Mouse (Mus musculus): Measurements from ENCODE around the gene Kpna2. TPM values are rescaled to one million over a fixed set of nuclear protein-coding genes. Genes with fewer than 3 reads are reported as not detected.
"Not testable (repeated sequence)": the region's sequence is repeated elsewhere in the genome, so short reads cannot be mapped to it uniquely, and the experiment has no call there.

Kpna2 gene
- polyA plus RNA-seq, 1 experiment from 2014 or later, result 154 TPM

DNA sequence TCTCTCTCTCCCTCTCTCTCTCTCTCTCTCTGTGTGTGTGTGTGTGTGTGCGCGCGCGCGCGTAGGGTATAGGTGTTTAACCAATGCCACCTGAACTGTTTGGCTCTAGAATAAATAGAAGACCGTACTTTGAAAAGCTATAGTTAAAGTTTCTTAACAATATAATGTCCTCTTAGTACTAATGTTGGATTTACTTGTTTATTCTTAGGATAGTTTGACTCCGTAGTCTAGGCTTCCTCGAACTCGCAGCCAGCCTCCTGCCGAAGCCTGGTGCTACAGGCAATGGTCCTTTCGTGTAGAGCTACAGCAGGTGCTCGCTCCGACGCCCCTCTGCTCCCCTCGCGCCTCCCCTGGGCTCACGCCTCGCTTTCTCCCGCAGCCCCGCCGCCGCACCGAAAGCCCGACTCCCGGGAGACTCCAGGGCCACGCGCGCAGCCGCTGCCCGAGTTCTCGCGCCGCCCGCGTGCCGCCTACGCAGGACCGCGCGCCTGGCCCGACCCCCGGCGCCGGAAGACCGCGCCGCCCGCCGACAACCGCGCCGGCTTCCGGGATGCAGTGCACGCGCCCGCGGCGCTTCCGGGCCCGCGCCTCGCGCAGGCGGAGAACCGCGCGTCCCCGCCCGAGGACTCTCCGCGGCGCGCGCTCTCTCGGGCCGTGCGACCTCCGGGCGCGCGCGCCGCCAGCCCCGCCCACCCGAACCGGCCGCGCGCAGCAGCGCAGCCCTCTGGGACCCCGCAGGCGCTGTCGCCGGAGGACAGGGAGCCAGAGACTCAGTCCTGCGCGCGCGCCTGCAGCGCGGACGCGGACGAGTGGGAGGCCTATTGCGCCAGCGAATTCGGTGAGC lies 28.3 kb upstream of the Kpna2 start:
- peak overlapping the region; percentile 91 for H3K27ac ChIP-seq
- no peaks in the 10 kb centered on the region for H3K36me3 ChIP-seq (replicated peaks)
- peak overlapping the region; percentile 61 for H3K4me3 ChIP-seq
- H3K9me3 ChIP-seq, result no peaks in the 10 kb centered on the region
- ATAC-seq (replicated peaks), result peak; percentile 87
- no peaks in the 10 kb centered on the region for H3K27me3 ChIP-seq (replicated peaks)
- H3K4me2 ChIP-seq, result peak overlapping the region; percentile 78
- peaks cover 29% of the 10 kb centered on the region for H3K4me1 ChIP-seq
- H3K9ac ChIP-seq, result peak overlapping the region; percentile 65
- 1% methylated on average over 101 of the region's 107 CpGs for WGBS

DNA sequence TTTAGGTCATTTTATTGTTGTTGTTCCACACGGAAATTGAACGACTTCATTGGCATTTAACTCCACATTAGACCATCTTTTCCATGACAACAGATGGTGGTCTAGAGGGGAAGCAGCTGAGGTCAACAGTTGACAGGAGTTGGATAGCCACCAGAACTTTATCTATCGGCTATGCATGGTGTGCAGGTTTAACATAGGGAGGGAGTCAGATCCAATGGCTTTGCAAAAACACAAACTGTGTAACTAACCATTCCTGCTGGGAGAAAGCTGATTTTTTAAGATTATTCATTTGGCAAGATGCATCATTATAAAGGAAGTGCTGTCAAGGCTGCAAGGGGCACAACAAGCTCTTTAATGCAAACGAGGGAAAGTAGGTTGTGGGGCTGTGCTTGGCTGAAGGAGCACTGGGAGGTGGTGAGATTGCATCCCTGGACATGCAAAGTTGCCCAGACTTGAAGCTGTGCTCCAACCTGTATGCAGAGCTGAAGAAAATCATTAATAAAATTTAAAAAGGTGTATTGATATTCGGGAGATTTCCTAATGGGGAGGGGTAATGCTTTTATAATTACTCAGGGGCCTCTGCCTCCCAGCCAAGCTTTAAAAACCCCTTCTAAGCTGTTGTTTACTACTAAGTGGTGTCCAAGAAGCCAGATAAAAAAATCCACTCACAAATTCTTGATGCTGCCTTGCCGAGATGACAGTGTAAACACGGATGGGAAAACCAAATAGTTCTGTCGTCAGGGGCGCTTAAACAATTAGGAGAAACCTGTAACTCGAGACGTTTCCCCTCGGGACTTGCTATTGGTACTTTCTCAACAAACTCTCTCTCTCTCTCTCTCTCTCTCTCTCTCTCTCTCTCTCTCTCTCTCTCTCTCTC lies 27.5 kb upstream of the Kpna2 start:
- Histone ChIP-seq H3K9ac (no peak overlapping the region), H3K4me3 (peak overlapping the region; percentile 61), H3K27me3 (replicated peaks) (no peaks in the 10 kb centered on the region), H3K36me3 (replicated peaks) (no peaks in the 10 kb centered on the region), H3K4me1 (peaks cover 29% of the 10 kb centered on the region), H3K9me3 (no peaks in the 10 kb centered on the region), H3K4me2 (peak overlapping the region; percentile 78), H3K27ac (no peak overlapping the region)
- ATAC-seq (replicated peaks), result no peak
- 11% methylated on average over 12 of the region's 12 CpGs for WGBS

DNA sequence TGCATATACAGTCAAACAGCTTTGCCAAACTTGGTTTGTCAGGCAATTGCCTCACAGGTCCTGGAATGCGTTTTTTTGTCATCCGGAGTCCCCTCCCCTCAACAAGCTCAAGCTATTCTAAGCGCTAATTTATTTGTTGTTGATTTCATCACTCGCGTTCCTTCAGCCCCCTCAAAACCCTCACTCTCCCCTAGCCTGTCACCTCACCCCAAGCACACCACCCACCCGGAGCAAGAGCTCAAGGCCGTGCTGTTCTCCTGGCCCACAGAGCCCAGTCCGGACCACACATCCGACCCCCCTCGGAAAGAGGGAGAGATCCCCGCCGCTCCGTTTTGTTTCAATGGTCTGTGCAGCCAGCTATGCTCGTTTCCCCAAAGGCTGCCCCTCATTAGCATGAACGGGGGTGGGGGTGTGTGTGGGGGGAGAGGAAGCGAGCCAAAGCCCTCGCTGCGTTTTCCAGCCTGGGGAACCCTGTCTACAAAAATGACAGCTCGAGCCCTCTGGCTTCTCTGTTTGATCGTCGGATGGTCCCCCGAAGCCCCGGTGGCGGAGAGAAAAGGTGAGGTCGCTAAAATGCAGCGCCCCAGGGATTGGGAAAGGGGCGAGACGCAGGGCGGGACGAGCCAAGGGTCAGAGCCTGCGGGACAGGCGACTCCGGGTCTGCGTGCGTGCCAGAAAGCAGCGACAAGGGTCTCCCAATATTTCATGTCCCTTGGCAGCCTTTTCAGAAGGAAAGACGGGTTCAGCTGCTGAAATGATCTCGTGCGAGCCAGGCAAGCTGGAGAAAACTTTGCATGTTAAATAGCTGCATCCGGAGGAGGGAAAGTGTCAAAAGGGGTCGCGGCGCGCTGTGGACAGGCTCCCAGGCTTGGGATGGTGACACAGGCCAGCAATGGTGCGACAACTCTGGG lies 26.3 kb upstream of the Kpna2 start, which contains the start of gene 1810010H24Rik:
Gene 1810010H24Rik (plus strand): TSS at position 271 of the 911 bp plus-strand sequence.
- H3K9me3 ChIP-seq, result no peaks in the 10 kb centered on the region
- H3K9ac ChIP-seq, result peak within 1 kb of the TSS; percentile 63
- under 1% methylated on average over 45 of the region's 45 CpGs for WGBS
- peak within 1 kb of the TSS; percentile 49 for H3K4me3 ChIP-seq
- peak within 1 kb of the TSS; percentile 66 for H3K27ac ChIP-seq
- H3K4me1 ChIP-seq, result peaks cover 29% of the 10 kb centered on the region
- H3K4me2 ChIP-seq, result peak within 1 kb of the TSS; percentile 78
- 0 out of 2 replicates have a peak, but pooled peaks have one; percentile 18 for ATAC-seq (replicated peaks)
- H3K36me3 ChIP-seq (replicated peaks), result no peaks in the 10 kb centered on the region
- no peaks in the 10 kb centered on the region for H3K27me3 ChIP-seq (replicated peaks)

DNA sequence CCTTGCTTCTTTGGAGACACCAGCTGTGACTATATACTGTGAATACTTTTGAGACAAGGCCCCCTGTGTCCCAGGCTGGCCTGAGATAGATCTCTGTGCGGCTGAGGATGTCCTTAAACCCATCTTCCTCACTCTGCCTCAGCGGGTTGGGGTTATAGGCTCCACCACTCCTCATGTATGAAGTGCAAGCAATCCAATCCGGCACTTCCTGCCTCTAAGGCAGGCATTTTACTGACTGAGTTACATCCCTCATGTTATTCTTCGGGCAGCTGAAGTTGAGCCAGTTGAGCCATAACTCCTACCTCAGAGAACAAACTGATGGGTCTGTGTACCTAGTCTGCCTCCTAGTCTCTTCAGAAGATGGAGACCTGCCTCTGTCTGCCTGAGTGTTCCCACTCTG lies 25.1 kb upstream of the Kpna2 start:
- Histone ChIP-seq H3K9ac (no peak overlapping the region), H3K36me3 (replicated peaks) (no peaks in the 10 kb centered on the region), H3K27ac (0 out of 2 replicates have a peak overlapping the region, but pooled peaks have one; percentile 23), H3K27me3 (replicated peaks) (no peaks in the 10 kb centered on the region), H3K4me2 (peak overlapping the region; percentile 78), H3K4me3 (no peak overlapping the region), H3K4me1 (peaks cover 29% of the 10 kb centered on the region), H3K9me3 (no peaks in the 10 kb centered on the region)
- WGBS, result 56% methylated on average over 4 of the region's 4 CpGs
- ATAC-seq (replicated peaks), result no peak

DNA sequence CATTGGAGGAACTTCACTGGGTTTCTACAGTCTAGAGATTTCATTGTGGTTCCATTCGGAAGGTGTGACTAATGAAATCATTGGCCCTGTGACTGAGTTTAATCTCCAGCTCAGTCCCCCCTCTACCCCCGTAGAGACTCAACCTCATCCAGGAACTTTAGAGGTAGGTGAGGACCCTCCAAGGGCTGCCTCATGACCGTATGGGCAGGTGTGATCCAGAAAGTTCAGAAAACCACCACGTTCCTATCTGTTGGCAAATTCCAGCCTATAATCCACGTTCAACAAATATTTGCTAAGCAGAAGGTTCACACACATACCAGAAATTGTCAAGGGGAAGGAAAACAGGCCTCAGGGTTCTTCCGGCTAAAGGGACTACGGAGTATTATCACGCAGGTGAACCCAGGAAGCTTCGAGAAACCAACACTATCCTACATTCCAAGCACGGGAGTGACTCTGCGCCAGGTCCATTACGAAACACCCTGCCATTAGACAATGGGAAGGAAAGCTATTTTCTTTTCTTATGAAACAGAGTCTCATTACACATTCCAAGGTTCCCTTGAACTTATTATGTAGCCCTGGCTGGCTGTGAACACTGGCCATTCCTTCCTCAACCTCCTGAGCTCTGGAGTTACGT lies 22.8 kb upstream of the Kpna2 start:
- H3K4me3 ChIP-seq, result no peak overlapping the region
- H3K4me2 ChIP-seq, result no peak overlapping the region
- no peak for ATAC-seq (replicated peaks)
- H3K36me3 ChIP-seq (replicated peaks), result no peaks in the 10 kb centered on the region
- 89% methylated on average over 13 of the region's 13 CpGs for WGBS
- no peaks in the 10 kb centered on the region for H3K27me3 ChIP-seq (replicated peaks)
- no peak overlapping the region for H3K9ac ChIP-seq
- no peak overlapping the region for H3K27ac ChIP-seq
- no peaks in the 10 kb centered on the region for H3K9me3 ChIP-seq
- peaks cover 29% of the 10 kb centered on the region for H3K4me1 ChIP-seq

DNA sequence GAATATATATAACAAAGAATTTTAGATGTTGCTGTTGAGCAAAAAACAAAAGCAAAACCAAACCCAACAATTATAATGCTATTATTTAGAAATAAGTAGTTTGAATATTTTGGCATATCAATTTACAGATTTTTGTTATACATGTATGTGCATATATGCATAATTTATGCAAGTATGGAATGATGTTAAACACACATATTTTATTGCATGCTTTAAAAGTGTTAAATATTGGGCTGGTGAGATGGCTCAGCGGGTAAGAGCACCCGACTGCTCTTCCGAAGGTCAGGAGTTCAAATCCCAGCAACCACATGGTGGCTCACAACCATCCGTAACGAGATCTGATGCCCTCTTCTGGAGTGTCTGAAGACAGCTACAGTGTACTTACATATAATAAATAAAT lies 20.4 kb upstream of the Kpna2 start:
- H3K9me3 ChIP-seq; H3K9ac ChIP-seq; H3K4me1 ChIP-seq; H3K4me2 ChIP-seq; ATAC-seq (replicated peaks); H3K27me3 ChIP-seq (replicated peaks); H3K36me3 ChIP-seq (replicated peaks); H3K27ac ChIP-seq; H3K4me3 ChIP-seq: not testable (repeated sequence)
- WGBS, result 90% methylated on average over 5 of the region's 5 CpGs

DNA sequence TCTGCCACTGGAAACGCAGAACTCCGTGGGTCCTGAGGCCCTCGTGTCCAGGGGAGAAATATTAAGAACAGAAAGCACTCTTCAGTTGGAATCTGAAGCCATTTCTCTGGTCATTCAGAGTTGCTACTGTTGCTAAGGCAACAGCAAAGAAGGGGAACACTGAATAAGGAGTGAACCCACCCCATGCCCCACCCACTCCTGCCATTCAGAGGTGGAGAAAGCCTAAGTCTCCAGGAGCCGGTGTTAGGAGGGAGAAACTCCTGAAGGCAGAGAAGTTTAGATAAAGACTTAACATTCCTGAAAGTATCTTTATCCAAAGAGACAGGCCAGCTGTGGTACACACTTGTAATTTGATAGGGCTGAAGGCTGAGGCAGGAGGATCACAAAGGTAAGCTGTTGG lies 20.0 kb upstream of the Kpna2 start:
- no peak overlapping the region for H3K27ac ChIP-seq
- no peak overlapping the region for H3K4me3 ChIP-seq
- WGBS, result 48% methylated on average over 4 of the region's 4 CpGs
- no peaks in the 10 kb centered on the region for H3K36me3 ChIP-seq (replicated peaks)
- H3K9ac ChIP-seq, result no peak overlapping the region
- H3K4me2 ChIP-seq, result no peak overlapping the region
- no peak for ATAC-seq (replicated peaks)
- H3K27me3 ChIP-seq (replicated peaks), result no peaks in the 10 kb centered on the region
- no peaks in the 10 kb centered on the region for H3K9me3 ChIP-seq
- peaks cover 1% of the 10 kb centered on the region for H3K4me1 ChIP-seq

DNA sequence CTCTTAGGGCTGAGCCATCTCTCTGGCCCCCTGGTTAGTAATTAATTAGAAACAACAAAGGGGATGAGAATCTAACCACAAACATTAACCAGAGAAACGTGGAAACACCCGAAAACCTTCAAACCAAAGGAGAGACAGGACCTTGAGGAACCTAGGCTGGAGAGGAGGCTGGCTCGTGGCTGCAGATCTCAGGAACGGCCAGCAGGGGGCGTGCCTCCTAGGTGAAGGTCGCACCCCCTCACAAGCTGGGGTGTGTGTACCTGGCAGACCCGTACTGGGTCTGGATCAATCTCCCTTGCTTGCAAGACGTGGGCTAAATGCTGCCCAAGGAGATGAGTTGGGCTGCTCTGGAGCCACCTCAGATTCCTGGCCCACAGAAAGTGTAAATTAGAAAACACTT lies 19.3 kb upstream of the Kpna2 start:
- Histone ChIP-seq H3K27me3 (replicated peaks) (no peaks in the 10 kb centered on the region), H3K4me1 (no peaks in the 10 kb centered on the region), H3K4me2 (no peak overlapping the region), H3K36me3 (replicated peaks) (no peaks in the 10 kb centered on the region), H3K9ac (no peak overlapping the region), H3K4me3 (no peak overlapping the region), H3K9me3 (no peaks in the 10 kb centered on the region), H3K27ac (no peak overlapping the region)
- 31% methylated on average over 8 of the region's 8 CpGs for WGBS
- no peak for ATAC-seq (replicated peaks)

DNA sequence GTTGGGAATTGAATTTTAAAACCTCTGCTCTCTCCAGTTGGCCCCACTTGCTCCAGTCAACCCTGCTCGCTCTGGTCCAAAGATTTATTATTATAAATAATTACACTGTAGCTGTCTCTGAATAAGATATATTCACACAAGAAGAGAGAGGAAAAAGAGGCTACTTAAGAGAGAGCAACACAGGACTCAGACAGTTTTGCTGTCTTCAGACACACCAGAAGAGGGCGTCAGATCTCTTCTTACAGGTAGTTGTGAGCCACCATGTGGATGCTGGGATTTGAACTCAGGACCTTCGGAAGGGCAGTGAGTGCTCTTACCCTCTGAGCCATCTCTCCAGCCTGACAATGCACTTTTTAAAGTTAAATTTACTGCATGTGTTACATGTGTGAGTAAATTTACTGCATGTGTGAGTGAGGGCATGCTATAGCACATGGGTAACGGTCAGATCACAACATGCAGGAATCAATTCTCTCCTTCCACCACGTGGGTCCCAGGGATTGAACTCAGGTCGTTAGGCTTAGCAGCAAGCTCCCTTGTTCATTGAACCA lies 18.1 kb upstream of the Kpna2 start:
- ATAC-seq (replicated peaks), result no peak
- Histone ChIP-seq H3K27me3 (replicated peaks) (no peaks in the 10 kb centered on the region), H3K4me3 (no peak overlapping the region), H3K9me3 (no peaks in the 10 kb centered on the region), H3K4me2 (no peak overlapping the region), H3K4me1 (no peaks in the 10 kb centered on the region), H3K27ac (no peak overlapping the region), H3K36me3 (replicated peaks) (no peaks in the 10 kb centered on the region), H3K9ac (no peak overlapping the region)
- 64% methylated on average over 6 of the region's 6 CpGs for WGBS

DNA sequence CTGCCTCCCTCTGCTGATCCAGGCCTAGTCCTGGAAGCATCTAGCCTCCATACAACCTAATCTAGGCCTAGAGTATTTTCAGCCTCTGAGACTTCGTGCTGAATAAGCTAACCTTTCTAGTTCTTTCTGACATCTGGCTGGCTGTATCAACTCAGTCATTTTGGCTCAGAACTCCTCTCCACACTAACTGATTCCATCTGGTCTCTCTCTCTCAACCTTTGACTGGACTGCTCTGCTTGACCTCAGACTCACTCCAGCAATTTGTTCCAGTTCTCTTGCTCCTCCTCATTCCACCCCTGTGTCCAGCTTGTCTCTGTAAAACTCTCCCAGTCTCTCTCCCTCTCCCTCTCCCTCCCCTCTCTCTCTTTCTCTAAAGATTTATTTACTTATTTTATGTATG lies 17.6 kb upstream of the Kpna2 start:
- H3K4me1 ChIP-seq, result peaks cover 1% of the 10 kb centered on the region
- no peak overlapping the region for H3K4me2 ChIP-seq
- no peaks in the 10 kb centered on the region for H3K9me3 ChIP-seq
- WGBS, result 54% methylated on average over 1 of the region's 1 CpGs
- ATAC-seq (replicated peaks), result no peak
- no peak overlapping the region for H3K27ac ChIP-seq
- no peaks in the 10 kb centered on the region for H3K36me3 ChIP-seq (replicated peaks)
- no peaks in the 10 kb centered on the region for H3K27me3 ChIP-seq (replicated peaks)
- no peak overlapping the region for H3K4me3 ChIP-seq
- no peak overlapping the region for H3K9ac ChIP-seq

DNA sequence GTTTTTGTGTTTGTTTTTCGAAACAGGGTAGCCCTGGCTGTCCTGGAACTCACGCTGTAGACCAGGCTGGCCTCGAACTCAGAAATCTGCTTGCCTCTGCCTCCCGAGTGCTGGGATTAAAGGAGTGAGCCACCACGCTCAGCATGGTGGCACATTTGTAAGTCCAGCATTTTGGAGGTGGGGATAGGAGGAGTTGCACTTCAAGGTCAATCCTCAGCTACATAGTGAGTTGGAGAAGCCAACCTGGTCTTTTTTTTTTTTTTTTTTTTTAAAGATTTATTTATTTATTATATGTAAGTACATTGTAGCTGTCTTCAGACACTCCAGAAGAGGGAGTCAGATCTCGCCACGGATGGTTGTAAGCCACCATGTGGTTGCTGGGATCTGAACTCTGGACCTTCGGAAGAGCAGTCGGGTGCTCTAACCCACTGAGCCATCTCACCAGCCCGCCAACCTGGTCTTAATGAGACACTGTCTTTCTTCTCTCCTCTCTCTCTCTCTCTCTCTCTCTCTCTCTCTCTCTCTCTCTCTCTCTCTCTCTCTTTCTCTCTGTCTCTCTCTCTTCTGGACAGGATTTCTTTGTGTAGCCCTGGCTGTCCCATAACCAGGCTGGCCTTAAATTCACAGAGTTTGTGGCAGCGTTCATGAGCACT lies 16.3 kb upstream of the Kpna2 start:
- not testable (repeated sequence) for H3K27me3 ChIP-seq (replicated peaks); H3K27ac ChIP-seq; ATAC-seq (replicated peaks); H3K4me2 ChIP-seq; H3K9me3 ChIP-seq; H3K36me3 ChIP-seq (replicated peaks); H3K4me3 ChIP-seq; H3K4me1 ChIP-seq; H3K9ac ChIP-seq
- 69% methylated on average over 11 of the region's 11 CpGs for WGBS

Data from midbrain, embryonic 15.5 days (tissue).